Mouse (Mus musculus) erythroblast, embryonic 14.5 days (primary cell): Measurements from ENCODE around the gene Ano1. TPM values are rescaled to one million over a fixed set of nuclear protein-coding genes. Genes with fewer than 3 reads are reported as not detected.

Source experiments
- H3K27me3 ChIP-seq: 2 replicates; pipeline ENCODE4 v1.6.1; 2012; ENCODE audit warnings: inconsistent platforms; ENCODE audit not compliant: control insufficient read depth
- H3K36me3 ChIP-seq: 2 replicates; pipeline ENCODE4 v1.6.1; 2012; ENCODE audit warnings: mild to moderate bottlenecking, inconsistent platforms; ENCODE audit not compliant: control insufficient read depth
- H3K4me1 ChIP-seq: 2 replicates; pipeline ENCODE4 v1.6.1; 2012; ENCODE audit warnings: inconsistent platforms; ENCODE audit not compliant: control insufficient read depth
- H3K4me3 ChIP-seq: replicated peaks from 2 replicates; pipeline ENCODE3; 2012; ENCODE audit warnings: moderate library complexity, mild to moderate bottlenecking, inconsistent platforms
- H3K9me3 ChIP-seq: 2 replicates; pipeline ENCODE4 v1.6.1; 2012; ENCODE audit warnings: low read length, inconsistent platforms, mixed read lengths; ENCODE audit not compliant: control insufficient read depth
- GATA1 ChIP-seq: IDR thresholded peaks from 2 replicates; pipeline ENCODE4 v1.6.1; 2012; ENCODE audit warnings: low read length, inconsistent platforms, mixed read lengths
- TAL1 ChIP-seq: IDR thresholded peaks from 3 replicates; pipeline ENCODE4 v1.6.1; 2012; ENCODE audit warnings: low read length, inconsistent platforms, mixed read lengths
- polyA plus RNA-seq: library from polyadenylated mRNA; stranded (reverse); fragments of >175 nt; gene quantifications from 2 replicates; pipeline ENCODE4 v1.2.3, GENCODE M21; 2012

The Ano1 gene
- polyA plus RNA-seq, 1 experiment = 0.08 TPM

GRCm38 (mm10) chr7:144738357-144738798, 13.4 kb downstream of the Ano1 start:
- H3K4me3 ChIP-seq = peak overlapping the region; percentile 67
- H3K27me3 ChIP-seq = peaks cover 29% of the 10 kb centered on the region
- peaks cover 4% of the 10 kb centered on the region; the same call in 1 of the 2 replicates for H3K9me3 ChIP-seq
- TF ChIP-seq GATA1 = no peak
- no peak for TF ChIP-seq TAL1
- peaks cover 84% of the 10 kb centered on the region for H3K4me1 ChIP-seq
- H3K36me3 ChIP-seq = peaks cover 16% of the 10 kb centered on the region

- peak; percentile 42; the same call in 2 of the 3 replicates for TF ChIP-seq TAL1
- 0 out of 2 replicates have a peak, but pooled peaks have one; percentile 32 for TF ChIP-seq GATA1
- peaks cover 29% of the 10 kb centered on the region for H3K36me3 ChIP-seq
- peaks cover 10% of the 10 kb centered on the region for H3K27me3 ChIP-seq
- peaks cover 4% of the 10 kb centered on the region; the same call in 1 of the 2 replicates for H3K9me3 ChIP-seq
- H3K4me3 ChIP-seq = peak overlapping the region; percentile 8
- H3K4me1 ChIP-seq = peaks cover 82% of the 10 kb centered on the region
Observed at GRCm38 (mm10) chr7:144731897-144732291, 19.9 kb downstream of the Ano1 start.

GRCm38 (mm10) chr7:144731182-144731896, 20.4 kb downstream of the Ano1 start:
- H3K36me3 ChIP-seq = peaks cover 26% of the 10 kb centered on the region
- H3K4me3 ChIP-seq = peak overlapping the region; percentile 19
- peak; percentile 60 for TF ChIP-seq TAL1
- 0 out of 2 replicates have a peak, but pooled peaks have one; percentile 28 for TF ChIP-seq GATA1
- H3K4me1 ChIP-seq = peaks cover 77% of the 10 kb centered on the region
- peaks cover 5% of the 10 kb centered on the region; the same call in 1 of the 2 replicates for H3K27me3 ChIP-seq
- H3K9me3 ChIP-seq = peaks cover 4% of the 10 kb centered on the region; the same call in 1 of the 2 replicates

- Histone ChIP-seq H3K4me3 (no peak overlapping the region), H3K27me3 (peaks cover 4% of the 10 kb centered on the region), H3K9me3 (no peaks in the 10 kb centered on the region), H3K4me1 (peaks cover 11% of the 10 kb centered on the region), H3K36me3 (peaks cover 8% of the 10 kb centered on the region)
- TF ChIP-seq GATA1 = no peak
- TF ChIP-seq TAL1 = no peak
Observed at GRCm38 (mm10) chr7:144724283-144724682, 27.5 kb downstream of the Ano1 start.

- H3K36me3 ChIP-seq = peaks cover 5% of the 10 kb centered on the region; the same call in 1 of the 2 replicates
- H3K4me3 ChIP-seq = no peak overlapping the region
Observed at GRCm38 (mm10) chr7:144719956-144720355, 31.8 kb downstream of the Ano1 start.

GRCm38 (mm10) chr7:144717736-144718135, 34.0 kb downstream of the Ano1 start:
- no peaks in the 10 kb centered on the region for H3K4me1 ChIP-seq
- H3K4me3 ChIP-seq = no peak overlapping the region
- no peaks in the 10 kb centered on the region for H3K36me3 ChIP-seq
- peaks cover 10% of the 10 kb centered on the region for H3K27me3 ChIP-seq
- H3K9me3 ChIP-seq = no peaks in the 10 kb centered on the region
- no peak for TF ChIP-seq GATA1
- TF ChIP-seq TAL1 = no peak

More at GRCm38 (mm10) chr7:144719956-144720355, 31.8 kb downstream of the Ano1 start:
- Histone ChIP-seq H3K9me3 (no peaks in the 10 kb centered on the region), H3K27me3 (peaks cover 10% of the 10 kb centered on the region), H3K4me1 (peaks cover 3% of the 10 kb centered on the region; the same call in 1 of the 2 replicates)
- no peak for TF ChIP-seq TAL1
- TF ChIP-seq GATA1 = no peak

GRCm38 (mm10) chr7:144697870-144698269, 53.9 kb downstream of the Ano1 start:
- H3K4me3 ChIP-seq = no peak overlapping the region
- H3K9me3 ChIP-seq = peaks cover 4% of the 10 kb centered on the region
- H3K36me3 ChIP-seq = peaks cover 5% of the 10 kb centered on the region
- H3K4me1 ChIP-seq = no peaks in the 10 kb centered on the region
- TF ChIP-seq TAL1 (no peak), GATA1 (no peak)
- no peaks in the 10 kb centered on the region for H3K27me3 ChIP-seq

- Histone ChIP-seq H3K36me3 (peaks cover 5% of the 10 kb centered on the region), H3K4me1 (no peaks in the 10 kb centered on the region), H3K4me3 (no peak overlapping the region), H3K9me3 (peaks cover 4% of the 10 kb centered on the region), H3K27me3 (no peaks in the 10 kb centered on the region)
- no peak for TF ChIP-seq TAL1
- TF ChIP-seq GATA1 = no peak
Observed at GRCm38 (mm10) chr7:144696764-144697704, 54.7 kb downstream of the Ano1 start.

GRCm38 (mm10) chr7:144689855-144690254, 61.9 kb downstream of the Ano1 start:
- Histone ChIP-seq H3K36me3 (no peaks in the 10 kb centered on the region), H3K4me1 (no peaks in the 10 kb centered on the region), H3K27me3 (no peaks in the 10 kb centered on the region), H3K9me3 (no peaks in the 10 kb centered on the region), H3K4me3 (no peak overlapping the region)
- TF ChIP-seq GATA1 (no peak), TAL1 (no peak)
